In genomic region chr11:118234500-118234899, GRCm38 (mm10) we compare ENCODE assay signal across 9 mouse cellular contexts. TPM values are rescaled to one million over a fixed set of nuclear protein-coding genes. Genes with fewer than 3 reads are reported as not detected.
DNase-seq lines count a peak whose midpoint lies in the region; ATAC-seq and TF ChIP-seq lines count a peak whose summit lies in the region.
"Had no signal": no experiment of that assay in that cellular context is flagged by ENCODE, and none has a peak within 500 bp of the region (broad histone marks: within the 10 kb centered on the region; RNA-seq: fewer than 3 reads in every experiment).

No protein-coding gene starts in this region.

- no peak for TF ChIP-seq CTCF in intestine, postnatal 0 days (IDR thresholded peaks at IDR 0.05; ENCODE audit: low read depth)
- TF ChIP-seq CTCF in cortical plate, adult 2 months (IDR thresholded peaks at IDR 0.05; ENCODE audit: extremely low read depth, insufficient read depth, low read length) = no peak
- TF ChIP-seq CTCF in lung, postnatal 0 days (IDR thresholded peaks at IDR 0.05) = no peak

- no peak overlapping the region for H3K4me3 ChIP-seq in intestine, embryonic 16.5 days (ENCODE audit: low read length)
- no peak overlapping the region for H3K4me3 ChIP-seq in intestine, postnatal 0 days (ENCODE audit: low read depth, low read length)
- H3K4me3 ChIP-seq in cortical plate, adult 2 months (ENCODE audit: insufficient read depth, low read length) = no peak overlapping the region
- H3K4me3 ChIP-seq in heart, embryonic 13.5 days = no peak overlapping the region
- H3K4me3 ChIP-seq in lung, postnatal 0 days (ENCODE audit: low read depth, low read length) = no peak overlapping the region

- no peaks in the 10 kb centered on the region for H3K27me3 ChIP-seq in intestine, embryonic 16.5 days (replicated peaks; ENCODE audit: control insufficient read depth, insufficient read depth, low read length)
- no peaks in the 10 kb centered on the region for H3K27me3 ChIP-seq in intestine, postnatal 0 days (replicated peaks; ENCODE audit: control insufficient read depth, insufficient read depth, low read length)
- no peaks in the 10 kb centered on the region for H3K27me3 ChIP-seq in heart, embryonic 13.5 days (replicated peaks)
- H3K27me3 ChIP-seq in lung, postnatal 0 days (replicated peaks; ENCODE audit: insufficient read depth, low read length) = no peaks in the 10 kb centered on the region
- H3K27me3 ChIP-seq: CH12.LX had no signal

- H3K9ac ChIP-seq in intestine, embryonic 16.5 days (ENCODE audit: low read depth, low read length) = no peak overlapping the region
- no peak overlapping the region for H3K9ac ChIP-seq in intestine, postnatal 0 days (ENCODE audit: low read depth, low read length)
- no peak overlapping the region for H3K9ac ChIP-seq in heart, embryonic 13.5 days
- H3K9ac ChIP-seq in lung, postnatal 0 days (replicated peaks; ENCODE audit: low read depth) = no peak overlapping the region
- H3K9ac ChIP-seq: forebrain, postnatal 0 days had no signal

- ATAC-seq in intestine, embryonic 16.5 days = no peak
- no peak for ATAC-seq in intestine, postnatal 0 days
- ATAC-seq in heart, embryonic 13.5 days (ENCODE audit: extremely low read depth, insufficient number of reproducible peaks, low FRiP score, low TSS enrichment) = no peak
- ATAC-seq in lung, postnatal 0 days = peak; percentile 68
- ATAC-seq: forebrain, postnatal 0 days had no signal

- H3K9me3 ChIP-seq in intestine, embryonic 16.5 days (ENCODE audit: control insufficient read depth, low read length) = no peaks in the 10 kb centered on the region
- H3K9me3 ChIP-seq in intestine, postnatal 0 days (ENCODE audit: control insufficient read depth) = no peaks in the 10 kb centered on the region
- H3K9me3 ChIP-seq in heart, embryonic 13.5 days = no peaks in the 10 kb centered on the region
- no peaks in the 10 kb centered on the region for H3K9me3 ChIP-seq in lung, postnatal 0 days (ENCODE audit: low read length)

- no peak for TF ChIP-seq POLR2A in cortical plate, adult 2 months (IDR thresholded peaks at IDR 0.05; ENCODE audit: extremely low read depth, insufficient read depth, low read length)

- no peaks in the 10 kb centered on the region for H3K36me3 ChIP-seq in intestine, embryonic 16.5 days (ENCODE audit: control insufficient read depth, insufficient read depth, low read length)
- no peaks in the 10 kb centered on the region for H3K36me3 ChIP-seq in intestine, postnatal 0 days (ENCODE audit: control insufficient read depth, insufficient read depth)
- no peaks in the 10 kb centered on the region for H3K36me3 ChIP-seq in heart, embryonic 13.5 days
- H3K36me3 ChIP-seq in lung, postnatal 0 days (ENCODE audit: insufficient read depth, low read length) = no peaks in the 10 kb centered on the region

- TF ChIP-seq EP300 in lung, postnatal 0 days (IDR thresholded peaks at IDR 0.05) = peak; percentile 88

- DNase-seq in lung, postnatal 0 days (ENCODE audit: low spot score) = peak; percentile 50
- no peak for DNase-seq in cerebellum, postnatal 36 days
- no peak for DNase-seq in layer of hippocampus, adult 8-10 months (ENCODE audit: low spot score in 2 of 2)
- DNase-seq: forebrain, postnatal 0 days had no signal

- peak overlapping the region; percentile 20 for H3K27ac ChIP-seq in intestine, embryonic 16.5 days (ENCODE audit: low read length)
- H3K27ac ChIP-seq in intestine, postnatal 0 days (ENCODE audit: low read depth, low read length) = no peak overlapping the region; the same call in 1 of the 2 replicates
- H3K27ac ChIP-seq in cortical plate, adult 2 months (ENCODE audit: insufficient read depth, low read length) = peak overlapping the region; percentile 76
- peak overlapping the region; percentile 45 for H3K27ac ChIP-seq in heart, embryonic 13.5 days (replicated peaks)
- H3K27ac ChIP-seq in lung, postnatal 0 days (ENCODE audit: low read length) = peak overlapping the region; percentile 68

- H3K4me2 ChIP-seq in intestine, embryonic 16.5 days (ENCODE audit: low read depth, low read length) = no peak overlapping the region
- H3K4me2 ChIP-seq in intestine, postnatal 0 days (replicated peaks; ENCODE audit: low read depth) = no peak overlapping the region
- H3K4me2 ChIP-seq in heart, embryonic 13.5 days = peak overlapping the region; percentile 17; the same call in 1 of the 2 replicates
- no peak overlapping the region for H3K4me2 ChIP-seq in lung, postnatal 0 days (replicated peaks; ENCODE audit: low read depth, low read length)

- 78% methylated on average over 6 of the region's 6 CpGs for WGBS in intestine, embryonic 16.5 days
- 65% methylated on average over 6 of the region's 6 CpGs for WGBS in intestine, postnatal 0 days
- WGBS in heart, embryonic 13.5 days = 60% methylated on average over 6 of the region's 6 CpGs
- WGBS in lung, postnatal 0 days = 47% methylated on average over 6 of the region's 6 CpGs

- peaks cover 25% of the 10 kb centered on the region for H3K4me1 ChIP-seq in intestine, embryonic 16.5 days (ENCODE audit: control insufficient read depth, insufficient read depth, low read length)
- H3K4me1 ChIP-seq in intestine, postnatal 0 days (replicated peaks; ENCODE audit: control insufficient read depth, insufficient read depth, low read length) = peaks cover 12% of the 10 kb centered on the region; the same call in 1 of the 2 replicates
- peaks cover 8% of the 10 kb centered on the region for H3K4me1 ChIP-seq in cortical plate, adult 2 months (ENCODE audit: control insufficient read depth, insufficient read depth, low read length)
- H3K4me1 ChIP-seq in heart, embryonic 13.5 days = peaks cover 63% of the 10 kb centered on the region
- peaks cover 21% of the 10 kb centered on the region; the same call in 1 of the 2 replicates for H3K4me1 ChIP-seq in lung, postnatal 0 days (ENCODE audit: insufficient read depth, low read depth, low read length)

RNA-seq across cellular contexts. Expression of gene Cyth1, which starts 13.9 kb away (rescaled TPM):
- 9.6 and 9.8 TPM in 2 replicates for polyA plus RNA-seq in intestine, embryonic 16.5 days (2015; fragmentation: Nextera tagmentation; extraction: Ambion mirVana)
- 9.5 and 10.9 TPM in 2 replicates for polyA plus RNA-seq in intestine, postnatal 0 days (2015; fragmentation: Nextera tagmentation; extraction: Ambion mirVana)
- 69.2 and 80.3 TPM in 2 replicates for polyA plus RNA-seq in cortical plate, adult 2 months (2012; rRNA removed)
- 14.9 and 15.9 TPM in 2 replicates for polyA plus RNA-seq in heart, embryonic 13.5 days (2015; fragmentation: Nextera tagmentation; extraction: Ambion mirVana)
- polyA plus RNA-seq in lung, postnatal 0 days (2015; fragmentation: Nextera tagmentation; extraction: Ambion mirVana) = 19.4 and 19.5 TPM in 2 replicates
- total RNA-seq in layer of hippocampus, adult 8-10 months (2022) = 10 to 100 TPM; 84.7 to 96.8 (median 89.4) TPM

RNA-seq across cellular contexts. Expression of gene Usp36, which starts 55.5 kb away (rescaled TPM):
- polyA plus RNA-seq in intestine, embryonic 16.5 days (2015; fragmentation: Nextera tagmentation; extraction: Ambion mirVana) = 15.9 TPM in 2 replicates
- 6.0 and 6.1 TPM in 2 replicates for polyA plus RNA-seq in intestine, postnatal 0 days (2015; fragmentation: Nextera tagmentation; extraction: Ambion mirVana)
- 26.7 and 27.3 TPM in 2 replicates for polyA plus RNA-seq in cortical plate, adult 2 months (2012; rRNA removed)
- 12.8 and 13.4 TPM in 2 replicates for polyA plus RNA-seq in heart, embryonic 13.5 days (2015; fragmentation: Nextera tagmentation; extraction: Ambion mirVana)
- polyA plus RNA-seq in lung, postnatal 0 days (2015; fragmentation: Nextera tagmentation; extraction: Ambion mirVana) = 10.5 and 11.8 TPM in 2 replicates
- 10 to 100 TPM; 28.7 to 33.8 (median 30.8) TPM for total RNA-seq in layer of hippocampus, adult 8-10 months (2022)
